Mouse (Mus musculus): Measurements from ENCODE around the gene Slain1. TPM values are rescaled to one million over a fixed set of nuclear protein-coding genes. Genes with fewer than 3 reads are reported as not detected.

Gene Slain1
- polyA plus RNA-seq, 1 experiment from 2014 or later, result 29.5 TPM

- ATAC-seq (ENCODE audit: low FRiP score), result no peak
- Histone ChIP-seq H3K4me1 (peaks cover 49% of the 10 kb centered on the region), H3K9ac (no peak overlapping the region), H3K9me3 (no peaks in the 10 kb centered on the region), H3K4me3 (replicated peaks) (peak overlapping the region; percentile 89; the same call in 1 of the 2 replicates), H3K27me3 (no peaks in the 10 kb centered on the region), H3K36me3 (replicated peaks) (no peaks in the 10 kb centered on the region), H3K27ac (peak overlapping the region; percentile 99), H3K4me2 (peak overlapping the region; percentile 57)
- WGBS, result 33% methylated on average over 4 of the region's 4 CpGs
These were observed 726 bp upstream of the Slain1 start for GRCm38 (mm10) chr14:103649302-103649701.

GRCm38 (mm10) chr14:103650413-103651101 lies 529 bp downstream of the Slain1 start:
- peak; percentile 74 for ATAC-seq (ENCODE audit: low FRiP score)

GRCm38 (mm10) chr14:103651106-103651505 lies 1.1 kb downstream of the Slain1 start:
- H3K4me1 ChIP-seq, result peaks cover 63% of the 10 kb centered on the region
- peak overlapping the region; percentile 89 for H3K4me3 ChIP-seq (replicated peaks)
- 2% methylated on average over 10 of the region's 11 CpGs for WGBS
- no peaks in the 10 kb centered on the region for H3K36me3 ChIP-seq (replicated peaks)
- H3K9me3 ChIP-seq, result no peaks in the 10 kb centered on the region
- H3K27ac ChIP-seq, result peak overlapping the region; percentile 99
- peak; percentile 16 for ATAC-seq (ENCODE audit: low FRiP score)
- no peaks in the 10 kb centered on the region for H3K27me3 ChIP-seq
- H3K4me2 ChIP-seq, result peak overlapping the region; percentile 57
- H3K9ac ChIP-seq, result peak overlapping the region; percentile 95

More at GRCm38 (mm10) chr14:103650413-103651101, 529 bp downstream of the Slain1 start:
- peak overlapping the region; percentile 57 for H3K4me2 ChIP-seq
- H3K9ac ChIP-seq, result peak overlapping the region; percentile 95
- peak overlapping the region; percentile 99 for H3K27ac ChIP-seq
- no peaks in the 10 kb centered on the region for H3K27me3 ChIP-seq
- under 1% methylated on average over 44 of the region's 67 CpGs for WGBS
- H3K4me3 ChIP-seq (replicated peaks), result peak overlapping the region; percentile 89
- no peaks in the 10 kb centered on the region for H3K9me3 ChIP-seq
- peaks cover 58% of the 10 kb centered on the region for H3K4me1 ChIP-seq
- no peaks in the 10 kb centered on the region for H3K36me3 ChIP-seq (replicated peaks)

- H3K27ac ChIP-seq, result no peak overlapping the region
- H3K4me1 ChIP-seq, result peaks cover 68% of the 10 kb centered on the region
- H3K9me3 ChIP-seq, result no peaks in the 10 kb centered on the region
- no peak for ATAC-seq (ENCODE audit: low FRiP score)
- no peaks in the 10 kb centered on the region for H3K27me3 ChIP-seq
- H3K9ac ChIP-seq, result peak overlapping the region; percentile 95
- peak overlapping the region; percentile 89 for H3K4me3 ChIP-seq (replicated peaks)
- 50% methylated on average over 2 of the region's 2 CpGs for WGBS
- H3K4me2 ChIP-seq, result peak overlapping the region; percentile 57
- no peaks in the 10 kb centered on the region for H3K36me3 ChIP-seq (replicated peaks)
These were observed 1.5 kb downstream of the Slain1 start for GRCm38 (mm10) chr14:103651562-103651961.

GRCm38 (mm10) chr14:103652524-103652923 lies 2.5 kb downstream of the Slain1 start:
- WGBS, result 76% methylated on average over 5 of the region's 5 CpGs

GRCm38 (mm10) chr14:103653800-103654199 lies 3.8 kb downstream of the Slain1 start:
- Histone ChIP-seq H3K9me3 (no peaks in the 10 kb centered on the region), H3K4me2 (peak overlapping the region; percentile 2; the same call in 1 of the 2 replicates), H3K4me1 (peaks cover 55% of the 10 kb centered on the region), H3K27me3 (no peaks in the 10 kb centered on the region), H3K9ac (no peak overlapping the region), H3K36me3 (replicated peaks) (peaks cover 12% of the 10 kb centered on the region), H3K4me3 (replicated peaks) (no peak overlapping the region), H3K27ac (no peak overlapping the region)
- no peak for ATAC-seq (ENCODE audit: low FRiP score)
- WGBS, result 71% methylated on average over 5 of the region's 5 CpGs

More at GRCm38 (mm10) chr14:103652524-103652923, 2.5 kb downstream of the Slain1 start:
- ATAC-seq (ENCODE audit: low FRiP score), result no peak
- Histone ChIP-seq H3K36me3 (replicated peaks) (peaks cover under 1% of the 10 kb centered on the region; the same call in 1 of the 2 replicates), H3K27me3 (no peaks in the 10 kb centered on the region), H3K9ac (no peak overlapping the region), H3K27ac (no peak overlapping the region), H3K4me3 (replicated peaks) (peak overlapping the region; percentile 89), H3K4me2 (peak overlapping the region; percentile 57), H3K4me1 (peaks cover 65% of the 10 kb centered on the region), H3K9me3 (no peaks in the 10 kb centered on the region)

- H3K4me2 ChIP-seq, result no peak overlapping the region
- ATAC-seq (ENCODE audit: low FRiP score), result no peak
These were observed 5.4 kb downstream of the Slain1 start for GRCm38 (mm10) chr14:103655448-103655847.

GRCm38 (mm10) chr14:103657876-103658275 lies 7.8 kb downstream of the Slain1 start:
- H3K9me3 ChIP-seq, result no peaks in the 10 kb centered on the region
- H3K4me3 ChIP-seq (replicated peaks), result no peak overlapping the region
- WGBS, result 87% methylated on average over 4 of the region's 4 CpGs
- H3K27me3 ChIP-seq, result no peaks in the 10 kb centered on the region
- no peak overlapping the region for H3K9ac ChIP-seq
- H3K27ac ChIP-seq, result no peak overlapping the region
- peaks cover 30% of the 10 kb centered on the region for H3K4me1 ChIP-seq
- no peak overlapping the region for H3K4me2 ChIP-seq
- no peak for ATAC-seq (ENCODE audit: low FRiP score)
- peaks cover 25% of the 10 kb centered on the region for H3K36me3 ChIP-seq (replicated peaks)

More at GRCm38 (mm10) chr14:103655448-103655847, 5.4 kb downstream of the Slain1 start:
- Histone ChIP-seq H3K27me3 (no peaks in the 10 kb centered on the region), H3K4me3 (replicated peaks) (no peak overlapping the region), H3K9ac (no peak overlapping the region), H3K36me3 (replicated peaks) (peaks cover 15% of the 10 kb centered on the region), H3K9me3 (no peaks in the 10 kb centered on the region), H3K4me1 (peaks cover 45% of the 10 kb centered on the region), H3K27ac (no peak overlapping the region)
- 66% methylated on average over 5 of the region's 5 CpGs for WGBS

GRCm38 (mm10) chr14:103663026-103663425 lies 13.0 kb downstream of the Slain1 start:
- peaks cover 27% of the 10 kb centered on the region for H3K36me3 ChIP-seq (replicated peaks)
- H3K4me2 ChIP-seq, result no peak overlapping the region
- peak; percentile 60; the same call in 1 of the 2 replicates for ATAC-seq (ENCODE audit: low FRiP score)
- H3K9me3 ChIP-seq, result no peaks in the 10 kb centered on the region
- WGBS, result 59% methylated on average over 7 of the region's 7 CpGs
- no peak overlapping the region for H3K4me3 ChIP-seq (replicated peaks)
- no peaks in the 10 kb centered on the region for H3K27me3 ChIP-seq
- H3K9ac ChIP-seq, result no peak overlapping the region
- H3K4me1 ChIP-seq, result peaks cover 10% of the 10 kb centered on the region
- no peak overlapping the region for H3K27ac ChIP-seq

GRCm38 (mm10) chr14:103664391-103664790 lies 14.4 kb downstream of the Slain1 start:
- WGBS, result 85% methylated on average over 4 of the region's 4 CpGs
- Histone ChIP-seq H3K27ac (no peak overlapping the region), H3K36me3 (replicated peaks) (peaks cover 31% of the 10 kb centered on the region), H3K27me3 (no peaks in the 10 kb centered on the region), H3K4me2 (no peak overlapping the region), H3K9ac (no peak overlapping the region), H3K4me1 (peaks cover 10% of the 10 kb centered on the region), H3K9me3 (no peaks in the 10 kb centered on the region), H3K4me3 (replicated peaks) (no peak overlapping the region)
- no peak for ATAC-seq (ENCODE audit: low FRiP score)

- H3K9ac ChIP-seq, result no peak overlapping the region
- no peak overlapping the region for H3K4me3 ChIP-seq (replicated peaks)
These were observed 16.4 kb downstream of the Slain1 start for GRCm38 (mm10) chr14:103666347-103666954.

GRCm38 (mm10) chr14:103667036-103667435 lies 17.0 kb downstream of the Slain1 start:
- ATAC-seq (ENCODE audit: low FRiP score), result no peak
- peaks cover 10% of the 10 kb centered on the region for H3K4me1 ChIP-seq
- H3K36me3 ChIP-seq (replicated peaks), result peaks cover 29% of the 10 kb centered on the region
- no peaks in the 10 kb centered on the region for H3K27me3 ChIP-seq
- H3K9me3 ChIP-seq, result no peaks in the 10 kb centered on the region
- no peak overlapping the region for H3K4me2 ChIP-seq
- WGBS, result 96% methylated on average over 8 of the region's 8 CpGs
- H3K4me3 ChIP-seq (replicated peaks), result no peak overlapping the region
- H3K9ac ChIP-seq, result no peak overlapping the region
- no peak overlapping the region for H3K27ac ChIP-seq

More at GRCm38 (mm10) chr14:103666347-103666954, 16.4 kb downstream of the Slain1 start:
- Histone ChIP-seq H3K4me2 (no peak overlapping the region), H3K27me3 (no peaks in the 10 kb centered on the region), H3K27ac (no peak overlapping the region), H3K9me3 (no peaks in the 10 kb centered on the region), H3K36me3 (replicated peaks) (peaks cover 33% of the 10 kb centered on the region), H3K4me1 (peaks cover 10% of the 10 kb centered on the region)
- ATAC-seq (ENCODE audit: low FRiP score), result no peak
- 78% methylated on average over 8 of the region's 8 CpGs for WGBS
